Mouse (Mus musculus) CH12.LX (cell line): ENCODE results near the gene Osbp. TPM values are rescaled to one million over a fixed set of nuclear protein-coding genes. Genes with fewer than 3 reads are reported as not detected.

Experiments used
- DNase-seq: peaks from one replicate; pipeline ENCODE4 v3.0.0-alpha.2; 2013; ENCODE audit errors: extremely low read depth
- H3K27ac ChIP-seq: 2 replicates; pipeline ENCODE4 v1.5.1; 2012; ENCODE audit warnings: low read depth, mild to moderate bottlenecking, control low read depth, moderate library complexity; ENCODE audit not compliant: insufficient read depth
- H3K27me3 ChIP-seq: replicated peaks from 2 replicates; pipeline ENCODE3; 2012; ENCODE audit warnings: inconsistent platforms
- H3K36me3 ChIP-seq, 2 experiments: replicated peaks in 1 of 2; 2 replicates each; pipeline versions ENCODE3 to v1.6.1; 2012; ENCODE audit warnings: inconsistent platforms in 1 of 2, low read length in 1 of 2, mild to moderate bottlenecking in 1 of 2, mixed read lengths in 1 of 2, moderate library complexity in 1 of 2; ENCODE audit not compliant: control insufficient read depth in 1 of 2, insufficient read depth in 1 of 2
- H3K4me1 ChIP-seq, 2 experiments: 2 replicates each; pipeline ENCODE4 v1.6.1; 2012; ENCODE audit warnings: inconsistent platforms in 1 of 2, moderate library complexity in 1 of 2; ENCODE audit not compliant: insufficient read depth in 2 of 2, control insufficient read depth in 1 of 2
- H3K4me2 ChIP-seq: 2 replicates; pipeline ENCODE4 v1.6.1; 2012; ENCODE audit warnings: low read depth, mild to moderate bottlenecking, control low read depth; ENCODE audit not compliant: poor library complexity, insufficient read depth, severe bottlenecking
- H3K4me3 ChIP-seq, 3 experiments: fragments of 150-350 bp in 1 of 3; sonication (generic) in 1 of 3; replicated peaks in 1 of 3; 2 replicates each; pipeline versions ENCODE3 to v1.5.1; 2011 to 2012; ENCODE audit warnings: low read depth in 2 of 3, low read length in 2 of 3, mild to moderate bottlenecking in 2 of 3, moderate library complexity in 2 of 3, control low read depth in 1 of 3, improper control_type of control experiment in 1 of 3, inconsistent platforms in 1 of 3, mixed read lengths in 1 of 3; ENCODE audit not compliant: poor library complexity in 1 of 3
- H3K79me2 ChIP-seq: replicated peaks from 2 replicates; pipeline ENCODE4 v1.6.1; 2012; ENCODE audit warnings: mild to moderate bottlenecking, moderate library complexity; ENCODE audit not compliant: control insufficient read depth, poor library complexity, insufficient read depth, severe bottlenecking; ENCODE audit errors: extremely low read depth
- H3K9ac ChIP-seq: 2 replicates; pipeline ENCODE4 v1.6.1; 2012; ENCODE audit warnings: low read depth, mild to moderate bottlenecking, control low read depth, moderate library complexity; ENCODE audit not compliant: insufficient read depth
- H3K9me3 ChIP-seq: replicated peaks from 2 replicates; pipeline ENCODE3; 2012; ENCODE audit warnings: low read length, inconsistent platforms, mixed read lengths
- CHD1 ChIP-seq: IDR thresholded peaks from 2 replicates; pipeline ENCODE4 v1.6.1; 2012; ENCODE audit warnings: low read depth, low read length, improper control_type of control experiment, inconsistent platforms
- CHD2 ChIP-seq: IDR thresholded peaks from 2 replicates; pipeline ENCODE4 v1.6.1; 2011; ENCODE audit warnings: low read length, improper control_type of control experiment
- E2F4 ChIP-seq: IDR thresholded peaks from 2 replicates; pipeline ENCODE4 v1.6.1; 2011; ENCODE audit warnings: low read depth, low read length, improper control_type of control experiment; ENCODE audit not compliant: insufficient replicate concordance
- ELF1 ChIP-seq: IDR thresholded peaks from 2 replicates; pipeline ENCODE4 v1.6.1; 2014; ENCODE audit warnings: low read depth, mild to moderate bottlenecking, inconsistent platforms, low read length, improper control_type of control experiment
- EP300 ChIP-seq: IDR thresholded peaks from 2 replicates; pipeline ENCODE4 v1.6.1; 2011; ENCODE audit warnings: low read length, improper control_type of control experiment
- GABPA ChIP-seq: IDR thresholded peaks from 2 replicates; pipeline ENCODE4 v1.6.1; 2012; ENCODE audit warnings: low read depth, low read length, improper control_type of control experiment, inconsistent platforms; ENCODE audit not compliant: insufficient replicate concordance
- HCFC1 ChIP-seq: IDR thresholded peaks from 2 replicates; pipeline ENCODE4 v1.6.1; 2012; ENCODE audit warnings: low read depth, mild to moderate bottlenecking, inconsistent platforms, low read length, improper control_type of control experiment
- IRF4 ChIP-seq: IDR thresholded peaks from 2 replicates; pipeline ENCODE4 v1.6.1; 2014; ENCODE audit warnings: low read depth, mild to moderate bottlenecking, inconsistent platforms, low read length, improper control_type of control experiment
- JUN ChIP-seq: IDR thresholded peaks from 2 replicates; pipeline ENCODE4 v1.6.1; 2011; ENCODE audit warnings: low read depth, mild to moderate bottlenecking, low read length, improper control_type of control experiment, moderate library complexity; ENCODE audit not compliant: insufficient read depth
- JUND ChIP-seq: conservative IDR thresholded peaks from 2 replicates; pipeline ENCODE4 v1.6.1; 2011; ENCODE audit warnings: low read depth, low read length, improper control_type of control experiment
- MAFK ChIP-seq: IDR thresholded peaks from 2 replicates; pipeline ENCODE4 v1.6.1; 2011; ENCODE audit warnings: low read length, improper control_type of control experiment; ENCODE audit not compliant: insufficient replicate concordance
- MAZ ChIP-seq: IDR thresholded peaks from 2 replicates; pipeline ENCODE4 v1.6.1; 2012; ENCODE audit warnings: low read depth, mild to moderate bottlenecking, inconsistent platforms, low read length, improper control_type of control experiment, moderate library complexity
- MEF2A ChIP-seq: IDR thresholded peaks from 2 replicates; pipeline ENCODE4 v1.6.1; 2014; ENCODE audit warnings: low read depth, mild to moderate bottlenecking, inconsistent platforms, low read length, improper control_type of control experiment, borderline replicate concordance
- MXI1 ChIP-seq: IDR thresholded peaks from 2 replicates; pipeline ENCODE4 v1.6.1; 2011; ENCODE audit warnings: mild to moderate bottlenecking, low read depth, low read length, improper control_type of control experiment
- NELFE ChIP-seq: IDR thresholded peaks from 2 replicates; pipeline ENCODE4 v1.6.1; 2011; ENCODE audit warnings: low read depth, low read length, improper control_type of control experiment
- POLR2A ChIP-seq: IDR thresholded peaks from 2 replicates; pipeline ENCODE4 v1.6.1; 2011; ENCODE audit warnings: low read depth, mild to moderate bottlenecking, improper control_type of control experiment, low read length
- POLR2AphosphoS2 ChIP-seq: IDR thresholded peaks from 2 replicates; pipeline ENCODE4 v1.6.1; 2011; ENCODE audit warnings: low read depth, low read length, improper control_type of control experiment
- RAD21 ChIP-seq: IDR thresholded peaks from 2 replicates; pipeline ENCODE4 v1.6.1; 2011; ENCODE audit warnings: low read depth, mild to moderate bottlenecking, low read length, improper control_type of control experiment, moderate library complexity
- RCOR1 ChIP-seq: conservative IDR thresholded peaks from 2 replicates; pipeline ENCODE4 v1.6.1; 2012; ENCODE audit warnings: low read depth, mild to moderate bottlenecking, inconsistent platforms, low read length, improper control_type of control experiment
- SIN3A ChIP-seq: IDR thresholded peaks from 2 replicates; pipeline ENCODE4 v1.6.1; 2012; ENCODE audit warnings: low read length, improper control_type of control experiment, inconsistent platforms
- TBP ChIP-seq: conservative IDR thresholded peaks from 2 replicates; pipeline ENCODE4 v1.6.1; 2011; ENCODE audit warnings: low read depth, low read length, improper control_type of control experiment
- USF2 ChIP-seq: conservative IDR thresholded peaks from 2 replicates; pipeline ENCODE4 v1.6.1; 2011; ENCODE audit warnings: low read depth, low read length, improper control_type of control experiment
- ZMIZ1 ChIP-seq: IDR thresholded peaks from 2 replicates; pipeline ENCODE4 v1.6.1; 2012; ENCODE audit warnings: low read depth, mild to moderate bottlenecking, inconsistent platforms, low read length, improper control_type of control experiment
- dilution Hi-C: fragments of 300-500 bp; cut with MboI; formaldehyde crosslinking; loops from 2 replicates; pipeline ENCODE4 v1.14.3; 2020; ENCODE audit warnings: low sequenced_read_pairs; ENCODE audit not compliant: extremely low pct_unique_long_range_greater_than_20kb, extremely low pct_ligation_motif_present
- in situ Hi-C: fragments of 300-500 bp; cut with MboI; formaldehyde crosslinking; loops from 3 replicates; pipeline ENCODE4 v1.14.3; 2019; ENCODE audit warnings: low sequenced_read_pairs, low pct_ligation_motif_present, low pct_unique_long_range_greater_than_20kb, mixed read lengths
- polyA plus RNA-seq: library from polyadenylated mRNA; unstranded; fragments of >175 nt; gene quantifications from 2 replicates; pipeline ENCODE4 v1.2.1, GENCODE M21; 2012; ENCODE audit warnings: low read depth; ENCODE audit not compliant: insufficient read length
- total RNA-seq, 2 experiments: library from RNA; depleted of rRNA; stranded (reverse); fragments of 300-350 nt in 1 of 2; fragments of >200 nt in 1 of 2; gene quantifications; 2 replicates each; pipeline ENCODE4 v1.2.3; 2012 to 2014

The Osbp gene
- total and polyA plus RNA-seq, 3 experiments = 20.6 to 25.0 (median 21.4) TPM

- in situ Hi-C loops (loop anchor here (10.0 to 25.0 kb wide), 2 partner anchors 230 to 483 kb away; partner anchors contain the start of gene Mrpl16), dilution Hi-C loops (no loop called here)
- H3K9me3 ChIP-seq = no peaks in the 10 kb centered on the region
- no peaks in the 10 kb centered on the region for H3K36me3 ChIP-seq
- no peaks in the 10 kb centered on the region for H3K27me3 ChIP-seq
- H3K4me2 ChIP-seq = peak overlapping the region; percentile 44; the same call in 1 of the 2 replicates
- 0 out of 2 replicates have a peak overlapping the region, but pooled peaks have one; percentile 73 for H3K9ac ChIP-seq
- DNase-seq = peak; percentile 63
- H3K27ac ChIP-seq = peak overlapping the region; percentile 56; the same call in 1 of the 2 replicates
- H3K79me2 ChIP-seq = no peaks in the 10 kb centered on the region
- H3K4me1 ChIP-seq = peaks cover 9 to 18% of the 10 kb centered on the region in 2 experiments
- peak overlapping the region in 2 of 3 experiments; percentile 59 to 69 for H3K4me3 ChIP-seq
- no peak for TF ChIP-seq GABPA
- no peak for TF ChIP-seq RCOR1
- no peak for TF ChIP-seq CHD1
- no peak for TF ChIP-seq SIN3A
- TF ChIP-seq E2F4 = no peak
- TF ChIP-seq RAD21 = no peak
- TF ChIP-seq POLR2AphosphoS2 = no peak
- no peak for TF ChIP-seq ZMIZ1
- no peak for TF ChIP-seq MEF2A
- TF ChIP-seq NELFE = no peak
- no peak for TF ChIP-seq IRF4
- TF ChIP-seq CHD2 = no peak
- TF ChIP-seq TBP = no peak
- no peak for TF ChIP-seq MAFK
These were observed 38.7 kb downstream of the Osbp start for GRCm38 (mm10) chr19:12004216-12005008.

DNA sequence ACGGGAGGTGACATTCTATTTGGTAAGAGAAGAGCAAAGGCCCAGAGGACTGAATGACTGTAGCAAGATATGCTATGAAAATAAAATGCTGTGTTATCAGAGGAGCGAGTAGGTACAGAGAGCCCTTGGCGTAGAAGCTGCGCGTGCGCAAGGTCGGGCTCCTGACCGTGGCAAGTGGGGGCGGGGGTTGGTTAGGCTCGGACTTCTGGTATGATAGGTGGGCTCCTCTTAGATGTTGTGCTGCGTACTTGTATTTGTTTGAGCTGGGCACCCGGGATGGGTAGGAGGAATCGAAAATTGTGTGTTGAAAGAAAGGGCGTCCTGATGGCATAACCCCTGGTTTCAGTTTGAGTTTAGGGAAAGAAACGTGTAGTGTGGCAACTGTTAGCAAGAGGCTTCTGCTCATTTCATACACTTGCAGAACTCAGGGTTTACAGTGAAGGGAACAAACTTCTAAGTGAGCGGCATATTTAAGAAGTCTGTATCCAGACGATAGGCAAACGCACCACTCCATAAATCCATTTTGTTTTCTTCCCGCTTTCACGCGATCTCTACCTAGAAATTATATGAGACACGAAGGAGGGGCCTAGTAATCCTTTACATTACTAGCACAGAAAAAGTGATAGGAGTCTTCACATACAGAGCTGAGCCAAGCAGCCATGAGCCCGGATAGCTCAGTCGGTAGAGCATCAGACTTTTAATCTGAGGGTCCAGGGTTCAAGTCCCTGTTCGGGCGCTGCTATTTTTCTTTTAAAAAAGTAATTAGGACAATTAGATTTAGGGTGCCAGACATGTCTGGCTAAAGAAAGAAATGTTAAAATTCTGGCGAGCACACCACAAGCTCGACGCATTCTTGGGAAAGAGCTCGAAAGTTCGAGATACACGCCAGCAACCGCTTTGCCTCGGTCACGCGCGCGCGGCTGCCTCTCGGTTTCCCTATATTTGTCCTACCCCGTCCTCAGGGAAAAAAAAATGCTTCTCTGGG lies 39.9 kb downstream of the Osbp start:
- H3K4me1 ChIP-seq = peaks cover 9 to 18% of the 10 kb centered on the region in 2 experiments
- TF ChIP-seq MAZ (no peak), SIN3A (no peak), USF2 (no peak; the same call in 1 of the 2 replicates), ZMIZ1 (no peak), RAD21 (no peak), JUND (no peak), MXI1 (no peak), IRF4 (no peak), ELF1 (no peak), POLR2A (peak; percentile 57), RCOR1 (no peak), E2F4 (no peak), TBP (peak; percentile 99), EP300 (no peak), HCFC1 (no peak), JUN (no peak)
- peak; percentile 92 for DNase-seq
- H3K27me3 ChIP-seq = no peaks in the 10 kb centered on the region
- peak overlapping the region; percentile 59 to 74 (median 69) for H3K4me3 ChIP-seq
- dilution Hi-C loops (no loop called here), in situ Hi-C loops (loop anchor here (10.0 to 25.0 kb wide), 2 partner anchors 231 to 482 kb away; partner anchors contain the start of gene Mrpl16)
- no peaks in the 10 kb centered on the region for H3K79me2 ChIP-seq
- peak overlapping the region; percentile 88 for H3K4me2 ChIP-seq
- H3K9me3 ChIP-seq = no peaks in the 10 kb centered on the region
- H3K36me3 ChIP-seq = no peaks in the 10 kb centered on the region
- H3K9ac ChIP-seq = peak overlapping the region; percentile 79
- H3K27ac ChIP-seq = peak overlapping the region; percentile 70
